Mouse (Mus musculus) heart, adult 11 months (tissue): Measurements from ENCODE around the gene Cib3.

Experiments
- DNase-seq: peaks from one replicate; pipeline ENCODE4 v3.0.0; 2022

The Cib3 gene

GRCm38 (mm10) chr8:72210222-72210621 lies 2.4 kb downstream of the Cib3 start:
- DNase-seq, result peak; percentile 83

GRCm38 (mm10) chr8:72208582-72208981 lies 4.1 kb downstream of the Cib3 start:
- DNase-seq, result peak; percentile 65

- DNase-seq, result no peak
These were observed 14.6 kb downstream of the Cib3 start for GRCm38 (mm10) chr8:72197997-72198396.

GRCm38 (mm10) chr8:72192065-72192464 lies 20.6 kb downstream of the Cib3 start:
- no peak for DNase-seq

- DNase-seq, result no peak
These were observed 22.5 kb downstream of the Cib3 start for GRCm38 (mm10) chr8:72190215-72190539.

GRCm38 (mm10) chr8:72189417-72190214 lies 23.0 kb downstream of the Cib3 start, which contains the start of gene Hsh2d:
Hsh2d (plus strand) TSS chr8:72189638.
- DNase-seq, result peak; percentile 92

GRCm38 (mm10) chr8:72187793-72188331 lies 24.8 kb downstream of the Cib3 start:
- peak; percentile 92 for DNase-seq

- DNase-seq, result no peak
These were observed 29.0 kb downstream of the Cib3 start for GRCm38 (mm10) chr8:72183554-72184202.

- peak; percentile 94 for DNase-seq
These were observed 35.2 kb downstream of the Cib3 start for GRCm38 (mm10) chr8:72177346-72177925.

- DNase-seq, result no peak
These were observed 42.9 kb downstream of the Cib3 start for GRCm38 (mm10) chr8:72169681-72170249.

GRCm38 (mm10) chr8:72169098-72169668 lies 43.5 kb downstream of the Cib3 start:
- peak; percentile 93 for DNase-seq

GRCm38 (mm10) chr8:72162821-72163220 lies 49.8 kb downstream of the Cib3 start:
- DNase-seq, result no peak

GRCm38 (mm10) chr8:72160707-72161697 lies 51.6 kb downstream of the Cib3 start, which contains the start of gene Rab8a:
Rab8a (plus strand) TSS chr8:72161200.
- DNase-seq, result peak; percentile 100

GRCm38 (mm10) chr8:72160007-72160406 lies 52.6 kb downstream of the Cib3 start:
- DNase-seq, result no peak

GRCm38 (mm10) chr8:72158726-72159125 lies 53.9 kb downstream of the Cib3 start:
- peak; percentile 93 for DNase-seq

- no peak for DNase-seq
These were observed 54.5 kb downstream of the Cib3 start for GRCm38 (mm10) chr8:72158096-72158495.
